Mouse (Mus musculus) hindbrain, embryonic 15.5 days (tissue): ENCODE measurements at regions not wholly inside any gene's neighbourhood (a gene's known extent, or its start where the extent isn't known, plus 50 kb on each side); places are given as distances from the start of the nearest gene placed in this dataset.

Experiments
- ATAC-seq: fragments of 200-750 bp; cut with Nextera tagmentation; 2 replicates; pipeline ENCODE4 v1.8.0; 2017; ENCODE audit warnings: low read depth, moderate number of reproducible peaks, moderate TSS enrichment; ENCODE audit not compliant: low FRiP score
- H3K27ac ChIP-seq: fragments of 300-500 bp; sonication (generic); replicated peaks from 2 replicates; pipeline ENCODE4 v1.5.1; 2015; ENCODE audit warnings: mild to moderate bottlenecking, inconsistent platforms
- H3K27me3 ChIP-seq: fragments of 300-500 bp; sonication (generic); 2 replicates; pipeline ENCODE4 v1.6.1; 2015; ENCODE audit warnings: control low read depth, inconsistent platforms
- H3K36me3 ChIP-seq: fragments of 300-500 bp; sonication (generic); 2 replicates; pipeline ENCODE4 v1.6.1; 2015; ENCODE audit warnings: control low read depth, inconsistent platforms
- H3K4me1 ChIP-seq: fragments of 300-500 bp; sonication (generic); replicated peaks from 2 replicates; pipeline ENCODE4 v1.6.1; 2015; ENCODE audit warnings: control low read depth, inconsistent platforms
- H3K4me2 ChIP-seq: fragments of 300-500 bp; sonication (generic); 2 replicates; pipeline ENCODE4 v1.6.1; 2015; ENCODE audit warnings: moderate library complexity, mild to moderate bottlenecking, inconsistent platforms
- H3K4me3 ChIP-seq: fragments of 300-500 bp; sonication (generic); 2 replicates; pipeline ENCODE4 v1.5.1; 2015; ENCODE audit warnings: mild to moderate bottlenecking, inconsistent platforms
- H3K9ac ChIP-seq: fragments of 300-500 bp; sonication (generic); 2 replicates; pipeline ENCODE4 v1.6.1; 2015; ENCODE audit warnings: inconsistent platforms
- H3K9me3 ChIP-seq: fragments of 300-500 bp; sonication (generic); 2 replicates; pipeline ENCODE4 v1.6.1; 2016; ENCODE audit warnings: control low read depth, inconsistent platforms
- WGBS: fragments of 180-500 bp; shearing (Covaris S2); methylation state at CpG from one replicate; pipeline ENCODE4 v1.1.7; 2015; 5-methylcytosine and 5-hydroxymethylcytosine counted together

DNA sequence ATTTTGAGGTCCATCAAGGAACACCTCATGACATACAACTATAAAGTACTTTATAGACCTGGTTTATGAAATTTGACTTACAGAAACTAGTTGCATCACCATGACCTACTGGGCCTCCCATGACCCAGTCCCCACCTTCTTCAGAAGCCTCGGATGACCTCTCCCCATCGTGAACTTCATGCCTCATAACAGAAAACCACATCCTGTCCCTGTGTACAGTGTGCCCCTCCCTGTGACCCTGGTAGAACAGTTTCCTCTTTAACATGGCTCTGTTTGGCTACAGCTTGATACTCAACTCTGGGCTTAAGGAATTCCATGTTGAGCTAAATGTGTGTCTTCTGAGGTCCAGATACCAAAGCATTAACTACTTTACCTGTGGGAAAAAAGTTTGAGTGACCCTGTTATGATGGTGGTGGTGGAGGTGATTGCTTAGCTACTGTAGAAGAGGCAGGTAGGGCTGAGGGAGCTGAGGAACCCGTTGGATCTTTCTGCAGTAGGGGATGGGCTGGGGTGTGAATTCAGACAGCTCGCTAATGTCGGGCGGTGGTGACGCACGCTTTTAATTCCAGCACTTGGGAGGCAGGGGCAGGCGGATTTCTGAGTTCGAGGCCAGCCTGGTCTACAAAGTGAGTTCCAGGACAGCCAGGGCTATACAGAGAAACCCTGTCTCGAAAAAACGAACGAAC is 58.4 kb upstream of the Mdm1 start:
- H3K9me3 ChIP-seq = no peaks in the 10 kb centered on the region
- H3K27me3 ChIP-seq = no peaks in the 10 kb centered on the region
- no peak for ATAC-seq
- no peak overlapping the region for H3K9ac ChIP-seq
- no peak overlapping the region for H3K4me3 ChIP-seq
- peaks cover 7% of the 10 kb centered on the region for H3K4me1 ChIP-seq
- WGBS = 95% methylated on average over 13 of the region's 13 CpGs
- no peak overlapping the region for H3K27ac ChIP-seq
- H3K4me2 ChIP-seq = no peak overlapping the region
- H3K36me3 ChIP-seq = no peaks in the 10 kb centered on the region

DNA sequence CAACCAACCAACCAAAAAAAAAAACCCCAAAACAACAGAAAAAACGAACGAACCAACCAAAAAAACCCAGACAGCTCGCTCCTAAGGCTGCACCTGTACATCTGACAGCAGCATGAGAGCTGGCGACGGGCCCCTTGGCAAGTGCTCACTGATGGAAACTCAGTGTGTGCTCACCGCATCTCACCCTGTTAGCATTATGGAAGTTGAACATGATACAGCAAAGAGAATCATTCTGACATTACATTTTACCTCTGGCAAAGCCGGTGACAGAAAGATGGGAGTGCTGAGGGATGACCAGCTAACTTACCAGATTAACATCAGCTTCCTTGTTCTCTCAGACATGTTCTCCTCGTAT is 57.9 kb upstream of the Mdm1 start:
- 92% methylated on average over 8 of the region's 8 CpGs for WGBS
- Histone ChIP-seq H3K4me2 (no peak overlapping the region), H3K36me3 (no peaks in the 10 kb centered on the region), H3K27ac (no peak overlapping the region), H3K9me3 (no peaks in the 10 kb centered on the region), H3K4me3 (no peak overlapping the region), H3K9ac (no peak overlapping the region), H3K4me1 (peaks cover 8% of the 10 kb centered on the region), H3K27me3 (no peaks in the 10 kb centered on the region)
- ATAC-seq = no peak

DNA sequence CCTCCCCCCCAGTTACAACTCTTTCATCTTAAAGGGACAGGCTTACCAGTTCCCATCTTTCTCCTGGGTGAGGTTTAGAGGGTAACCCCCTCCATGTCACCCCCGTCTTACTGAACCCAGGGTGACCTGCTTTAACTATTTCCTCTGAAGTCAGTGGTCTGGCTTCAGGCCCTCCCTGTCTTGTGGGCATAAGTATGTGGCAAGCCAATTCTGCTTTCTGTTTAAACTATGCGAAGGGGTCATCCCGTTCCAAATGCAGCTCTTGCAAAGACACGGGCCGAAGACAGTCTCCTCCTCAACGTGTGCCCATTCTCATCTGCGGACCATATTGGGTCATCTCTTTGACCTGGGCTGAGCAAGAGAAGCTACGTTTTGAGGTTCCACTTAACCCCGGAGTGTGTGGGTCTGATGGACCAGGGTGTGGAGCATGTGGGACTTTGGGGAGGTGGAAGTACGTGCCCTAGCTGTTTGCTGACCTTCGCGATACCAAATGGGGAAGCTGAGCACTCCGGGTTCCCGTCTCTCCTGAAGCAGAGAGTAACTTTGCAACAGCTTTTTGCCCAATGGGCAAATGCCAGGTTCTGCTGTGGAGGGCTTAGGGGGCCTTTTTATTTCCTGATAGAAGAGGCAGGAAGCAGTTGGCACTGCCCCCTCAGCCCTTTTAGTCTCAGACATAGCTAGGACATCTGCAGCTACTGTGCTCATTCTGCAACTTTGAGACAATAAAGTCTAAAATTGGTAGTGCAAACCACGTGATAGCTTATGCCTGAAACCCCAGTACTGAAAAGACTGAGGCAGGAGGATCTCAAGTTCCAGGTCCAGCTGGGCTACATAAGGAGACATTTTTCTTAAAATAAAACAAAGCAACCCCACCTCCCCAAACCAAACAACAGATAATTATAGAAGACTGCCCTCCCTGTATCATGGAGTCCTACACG is 56.3 kb upstream of the Mdm1 start:
- 94% methylated on average over 16 of the region's 16 CpGs for WGBS

DNA sequence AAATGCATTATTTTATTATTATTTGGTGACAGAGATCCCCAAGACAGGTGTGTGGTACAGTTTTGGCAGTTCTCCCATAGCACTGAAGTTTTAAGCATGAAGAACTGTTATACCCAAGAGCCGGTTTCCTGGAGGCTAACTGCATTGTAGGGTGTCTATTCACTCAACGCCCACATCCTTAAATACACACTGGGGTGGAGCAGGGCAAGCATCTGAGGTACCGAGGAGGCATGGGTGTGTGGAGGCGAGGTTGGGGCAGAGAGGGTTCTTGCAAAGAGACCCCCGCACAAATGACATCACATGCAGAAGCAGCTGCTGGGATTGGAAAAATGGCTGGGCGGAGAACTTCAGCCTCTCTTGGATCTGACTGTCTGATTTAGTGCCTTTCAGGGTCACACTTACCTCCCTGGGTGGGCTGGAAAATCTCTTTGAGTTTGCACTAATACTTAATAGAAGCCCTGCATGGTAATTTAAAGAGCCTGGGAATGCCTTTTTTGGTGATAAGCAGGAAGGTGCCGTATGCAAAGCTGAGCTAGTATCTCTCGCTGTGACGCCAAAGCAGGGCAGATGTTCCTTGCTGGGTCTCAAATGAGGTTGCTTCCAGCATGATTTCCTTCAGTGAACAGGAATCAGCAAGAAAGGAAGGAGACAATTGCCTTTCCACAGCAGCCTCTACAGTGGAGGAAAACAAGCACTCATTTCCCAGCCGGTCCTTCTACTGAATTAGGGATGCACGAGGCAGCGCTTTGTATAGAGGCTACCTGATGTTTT is 53.9 kb upstream of the Mdm1 start:
- Histone ChIP-seq H3K4me1 (peaks cover 8% of the 10 kb centered on the region), H3K27ac (peak overlapping the region; percentile 67), H3K9me3 (no peaks in the 10 kb centered on the region), H3K4me3 (no peak overlapping the region), H3K27me3 (no peaks in the 10 kb centered on the region), H3K36me3 (no peaks in the 10 kb centered on the region), H3K9ac (peak overlapping the region; percentile 20; the same call in 1 of the 2 replicates), H3K4me2 (peak overlapping the region; percentile 42)
- ATAC-seq = peak; percentile 59; the same call in 1 of the 2 replicates
- 20% methylated on average over 12 of the region's 12 CpGs for WGBS

More for the DNA sequence above, 56.3 kb upstream of the Mdm1 start:
- H3K9ac ChIP-seq = no peak overlapping the region
- H3K4me3 ChIP-seq = no peak overlapping the region
- H3K9me3 ChIP-seq = no peaks in the 10 kb centered on the region
- no peak overlapping the region for H3K4me2 ChIP-seq
- no peaks in the 10 kb centered on the region for H3K36me3 ChIP-seq
- no peaks in the 10 kb centered on the region for H3K27me3 ChIP-seq
- H3K27ac ChIP-seq = no peak overlapping the region
- H3K4me1 ChIP-seq = peaks cover 8% of the 10 kb centered on the region
- ATAC-seq = no peak

DNA sequence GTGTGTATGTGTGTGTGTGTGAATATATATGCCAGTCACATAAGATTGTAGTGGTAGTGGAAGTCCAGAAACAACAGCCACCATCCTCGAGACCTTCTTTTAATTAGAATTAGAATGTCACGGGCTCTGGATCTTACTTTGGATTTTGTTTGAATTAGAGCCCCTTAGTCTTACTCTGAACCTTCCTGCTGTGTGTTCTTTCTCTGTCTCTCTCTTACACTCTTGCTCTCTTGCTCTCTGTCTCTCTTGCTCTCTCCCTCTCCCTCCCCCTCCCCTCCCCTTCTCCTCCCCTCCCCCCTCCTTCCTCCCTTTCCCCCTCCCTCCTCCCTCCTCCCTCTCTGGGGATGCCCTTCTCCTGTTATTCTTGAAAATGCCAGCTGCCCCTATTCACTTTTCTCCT is 53.1 kb upstream of the Mdm1 start:
- Histone ChIP-seq H3K4me2 (0 out of 2 replicates have a peak overlapping the region, but pooled peaks have one; percentile 42), H3K4me3 (no peak overlapping the region), H3K9ac (no peak overlapping the region), H3K27ac (peak overlapping the region; percentile 67), H3K9me3 (no peaks in the 10 kb centered on the region), H3K4me1 (peaks cover 8% of the 10 kb centered on the region), H3K27me3 (no peaks in the 10 kb centered on the region), H3K36me3 (no peaks in the 10 kb centered on the region)
- 11% methylated on average over 2 of the region's 2 CpGs for WGBS
- ATAC-seq = no peak

DNA sequence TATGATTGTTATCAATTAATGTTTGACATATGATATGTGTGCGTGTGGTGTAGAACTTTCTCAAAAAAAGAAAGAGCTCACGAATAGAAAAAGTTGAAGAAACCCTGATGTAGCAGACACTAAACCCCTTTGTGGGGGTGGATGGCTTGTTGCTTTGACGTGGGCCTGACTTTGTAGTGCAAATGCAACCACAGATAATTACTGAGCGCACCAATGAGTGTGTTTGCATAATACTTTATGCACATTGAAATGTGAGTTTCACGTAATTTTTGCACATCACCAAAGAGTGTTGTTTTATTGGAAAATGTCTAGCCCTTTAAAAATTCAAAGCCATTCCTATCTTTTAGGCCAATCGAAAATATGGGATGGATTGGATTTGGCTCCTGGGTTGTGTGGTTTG is 51.7 kb upstream of the Mdm1 start:
- 89% methylated on average over 6 of the region's 6 CpGs for WGBS
- H3K9ac ChIP-seq = no peak overlapping the region
- H3K27me3 ChIP-seq = no peaks in the 10 kb centered on the region
- no peak overlapping the region for H3K4me3 ChIP-seq
- H3K9me3 ChIP-seq = no peaks in the 10 kb centered on the region
- H3K4me1 ChIP-seq = peaks cover 8% of the 10 kb centered on the region
- ATAC-seq = no peak
- no peak overlapping the region for H3K27ac ChIP-seq
- H3K36me3 ChIP-seq = no peaks in the 10 kb centered on the region
- H3K4me2 ChIP-seq = no peak overlapping the region

DNA sequence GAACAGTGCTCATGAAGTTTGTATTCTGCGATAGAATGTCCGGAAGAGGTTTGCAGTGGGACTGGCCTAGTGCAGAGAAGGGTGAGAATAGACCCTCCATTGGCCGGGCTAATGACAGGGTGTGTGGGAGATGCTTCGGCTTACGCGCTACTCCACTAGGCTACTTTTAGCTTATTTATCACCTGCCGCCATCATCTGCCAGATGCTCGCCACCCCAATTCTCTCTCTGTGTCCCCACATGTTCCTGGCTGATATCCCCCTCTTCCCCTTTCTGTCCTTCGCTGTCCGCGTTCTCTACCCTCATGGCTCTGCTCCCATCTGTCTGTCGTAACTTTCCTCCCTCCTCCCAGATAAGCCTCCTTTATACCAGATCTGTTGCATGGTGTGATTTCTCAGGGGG is 50.1 kb upstream of the Mdm1 start:
- ATAC-seq = no peak
- Histone ChIP-seq H3K9me3 (no peaks in the 10 kb centered on the region), H3K27ac (no peak overlapping the region), H3K4me1 (peaks cover 8% of the 10 kb centered on the region), H3K27me3 (no peaks in the 10 kb centered on the region), H3K4me2 (no peak overlapping the region), H3K4me3 (no peak overlapping the region), H3K9ac (no peak overlapping the region), H3K36me3 (no peaks in the 10 kb centered on the region)
- 93% methylated on average over 12 of the region's 12 CpGs for WGBS
